Mouse (Mus musculus): ENCODE results near the gene B4galnt2.

- TF ChIP-seq GATA1 (IDR thresholded peaks at IDR 0.05; ENCODE audit: low read length): no peak
- TF ChIP-seq TAL1 (IDR thresholded peaks at IDR 0.05; ENCODE audit: low read length): no peak
Observed at GRCm38 (mm10) chr11:95833631-95834142, 81.0 kb downstream of the B4galnt2 start.

Measured in erythroblast, embryonic 14.5 days (primary cell).